In genomic region chr9:41611534-41612451, GRCm38 (mm10) we compare ENCODE assay signal across 8 mouse cellular contexts.
DNase-seq lines count a peak whose midpoint lies in the region; ATAC-seq lines count a peak whose summit lies in the region.

No protein-coding gene starts in this region.

- no peaks in the 10 kb centered on the region for H3K27me3 ChIP-seq in megakaryocyte, embryonic 14.5 days (replicated peaks)
- no peaks in the 10 kb centered on the region for H3K27me3 ChIP-seq in heart, embryonic 16.5 days (ENCODE audit: control insufficient read depth, insufficient read depth, low read length)
- no peaks in the 10 kb centered on the region for H3K27me3 ChIP-seq in midbrain, embryonic 13.5 days

- H3K4me1 ChIP-seq in megakaryocyte, embryonic 14.5 days: no peaks in the 10 kb centered on the region
- peaks cover 20% of the 10 kb centered on the region for H3K4me1 ChIP-seq in heart, embryonic 16.5 days (ENCODE audit: control insufficient read depth, insufficient read depth, low read length)
- peaks cover 60% of the 10 kb centered on the region for H3K4me1 ChIP-seq in midbrain, embryonic 13.5 days (replicated peaks)

- no peak for ATAC-seq in megakaryocyte, adult 5-6 weeks (ENCODE audit: poor library complexity, severe bottlenecking)
- no peak for ATAC-seq in heart, embryonic 16.5 days (replicated peaks; ENCODE audit: extremely low read depth, insufficient read depth, low FRiP score)
- peak; percentile 93 for ATAC-seq in midbrain, embryonic 13.5 days

- H3K36me3 ChIP-seq in megakaryocyte, embryonic 14.5 days (replicated peaks; ENCODE audit: low read length): no peaks in the 10 kb centered on the region
- H3K36me3 ChIP-seq in heart, embryonic 16.5 days (ENCODE audit: control insufficient read depth, insufficient read depth): no peaks in the 10 kb centered on the region
- 0 out of 2 replicates have a peak, but pooled peaks cover 3% of the 10 kb centered on the region for H3K36me3 ChIP-seq in midbrain, embryonic 13.5 days

- no peaks in the 10 kb centered on the region for H3K9me3 ChIP-seq in megakaryocyte, embryonic 14.5 days
- H3K9me3 ChIP-seq in heart, embryonic 16.5 days (replicated peaks; ENCODE audit: control insufficient read depth, low read length): no peaks in the 10 kb centered on the region
- no peaks in the 10 kb centered on the region for H3K9me3 ChIP-seq in midbrain, embryonic 13.5 days

- H3K4me3 ChIP-seq in megakaryocyte, embryonic 14.5 days (replicated peaks): peak overlapping the region; percentile 67
- H3K4me3 ChIP-seq in heart, embryonic 16.5 days (ENCODE audit: low read length): peak overlapping the region; percentile 29; the same call in 1 of the 2 replicates
- peak overlapping the region; percentile 20 for H3K4me3 ChIP-seq in midbrain, embryonic 13.5 days (replicated peaks)

- H3K9ac ChIP-seq in heart, embryonic 16.5 days (ENCODE audit: low read length): no peak overlapping the region
- H3K9ac ChIP-seq in midbrain, embryonic 13.5 days (replicated peaks): peak overlapping the region; percentile 57

- H3K4me2 ChIP-seq in heart, embryonic 16.5 days (ENCODE audit: low read depth, low read length): peak overlapping the region; percentile 55
- peak overlapping the region; percentile 45 for H3K4me2 ChIP-seq in midbrain, embryonic 13.5 days (replicated peaks)

- WGBS in heart, embryonic 16.5 days: 30% methylated on average over 11 of the region's 11 CpGs
- 2% methylated on average over 11 of the region's 11 CpGs for WGBS in midbrain, embryonic 13.5 days

- DNase-seq in embryo, embryonic 10 days (ENCODE audit: low spot score): peak; percentile 96
- DNase-seq in layer of hippocampus, adult 9-11 months: peak; percentile 82
- peak; percentile 21 for DNase-seq in yolk sac, embryonic 10.5 days (ENCODE audit: low spot score)
- no peak for DNase-seq in natural killer cell, adult 2 months (ENCODE audit: low spot score in 2 of 2)

- peak overlapping the region; percentile 40; the same call in 1 of the 2 replicates for H3K27ac ChIP-seq in heart, embryonic 16.5 days (ENCODE audit: low read length)
- H3K27ac ChIP-seq in midbrain, embryonic 13.5 days: peak overlapping the region; percentile 97

Comparison
In these comparisons a context has a peak if more than half of its experiments do, and no peak if none do; other contexts are left out.
1. DNase-seq: peak in embryo, embryonic 10 days (single experiment), layer of hippocampus, adult 9-11 months (single experiment) and yolk sac, embryonic 10.5 days (single experiment); none in natural killer cell, adult 2 months (0 of 2).
2. Peak in every context shown above with its lines, with median percentiles within 50 percentile points of each other: H3K4me3 ChIP-seq.